Mouse (Mus musculus): ENCODE measurements at regions not wholly inside any gene's neighbourhood (a gene's known extent, or its start where the extent isn't known, plus 50 kb on each side); places are given as distances from the start of the nearest gene placed in this dataset.
A peak's percentile ranks its signal among the peaks of the same experiment; 100 is the strongest.

DNA sequence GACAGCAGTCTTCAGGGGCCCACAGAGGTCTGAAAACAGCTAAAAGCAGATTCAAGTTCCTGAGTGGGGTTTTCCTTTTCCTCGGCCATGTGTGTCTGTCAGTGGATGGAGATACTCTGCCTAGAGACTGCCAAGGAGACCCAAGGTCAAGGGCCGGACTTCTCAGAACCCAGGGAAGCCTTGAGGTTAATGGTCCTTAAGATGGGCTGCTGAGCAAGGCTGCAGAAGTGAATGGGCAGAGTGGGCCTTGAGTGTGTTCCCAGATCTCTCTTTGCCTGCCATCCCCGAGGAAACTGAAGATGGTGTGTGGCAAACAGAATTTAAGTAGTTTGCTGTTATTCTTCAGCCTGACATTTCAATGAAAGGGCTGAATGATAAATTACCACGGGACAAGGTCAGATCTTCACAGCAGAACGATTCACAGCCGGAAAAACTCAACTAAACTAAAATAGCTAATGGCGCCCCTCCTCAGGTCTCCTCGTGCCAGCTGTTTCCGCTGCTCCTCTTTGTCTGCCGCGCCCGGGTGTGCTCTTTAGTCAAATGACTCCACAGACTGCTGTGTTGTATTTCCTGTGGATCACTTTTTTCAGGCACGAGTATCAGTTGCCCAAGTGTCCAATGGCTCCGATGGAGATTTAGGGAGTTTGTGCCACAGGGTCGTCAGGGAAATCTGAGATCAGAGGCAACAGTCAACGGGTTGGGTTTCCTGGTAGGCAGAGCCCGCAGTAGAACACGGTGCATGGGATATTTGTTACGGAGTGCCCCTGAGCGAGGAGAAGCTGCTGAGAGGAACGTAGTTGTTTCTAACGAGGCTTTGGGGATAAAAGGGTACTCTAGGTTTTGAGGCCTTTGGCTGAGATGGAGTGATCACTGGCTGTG lies 93.5 kb upstream of the Tut7 start:
- DNase-seq (ENCODE audit: low spot score in 2 of 2) = no peak

DNA sequence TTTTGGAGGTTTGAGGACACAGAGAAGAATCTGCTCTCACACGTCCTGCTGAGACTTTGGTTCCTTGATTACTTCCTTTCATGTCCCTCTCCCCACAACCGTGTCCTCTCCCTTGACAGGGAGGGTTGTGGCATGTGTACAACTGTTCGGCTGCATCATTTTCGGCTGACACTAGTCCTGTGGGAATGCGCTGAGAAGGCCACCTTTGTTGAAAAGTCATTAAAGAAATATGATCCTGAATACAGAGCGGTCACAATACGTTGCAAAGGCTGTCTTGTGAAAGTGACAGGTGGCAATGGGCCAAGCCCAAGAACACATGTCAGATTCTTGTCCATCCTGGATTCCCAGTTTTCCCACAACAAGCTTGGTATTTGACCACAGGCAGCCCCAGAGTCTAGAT lies 92.8 kb upstream of the Tut7 start:
- no peak for DNase-seq (ENCODE audit: low spot score in 2 of 2)

DNA sequence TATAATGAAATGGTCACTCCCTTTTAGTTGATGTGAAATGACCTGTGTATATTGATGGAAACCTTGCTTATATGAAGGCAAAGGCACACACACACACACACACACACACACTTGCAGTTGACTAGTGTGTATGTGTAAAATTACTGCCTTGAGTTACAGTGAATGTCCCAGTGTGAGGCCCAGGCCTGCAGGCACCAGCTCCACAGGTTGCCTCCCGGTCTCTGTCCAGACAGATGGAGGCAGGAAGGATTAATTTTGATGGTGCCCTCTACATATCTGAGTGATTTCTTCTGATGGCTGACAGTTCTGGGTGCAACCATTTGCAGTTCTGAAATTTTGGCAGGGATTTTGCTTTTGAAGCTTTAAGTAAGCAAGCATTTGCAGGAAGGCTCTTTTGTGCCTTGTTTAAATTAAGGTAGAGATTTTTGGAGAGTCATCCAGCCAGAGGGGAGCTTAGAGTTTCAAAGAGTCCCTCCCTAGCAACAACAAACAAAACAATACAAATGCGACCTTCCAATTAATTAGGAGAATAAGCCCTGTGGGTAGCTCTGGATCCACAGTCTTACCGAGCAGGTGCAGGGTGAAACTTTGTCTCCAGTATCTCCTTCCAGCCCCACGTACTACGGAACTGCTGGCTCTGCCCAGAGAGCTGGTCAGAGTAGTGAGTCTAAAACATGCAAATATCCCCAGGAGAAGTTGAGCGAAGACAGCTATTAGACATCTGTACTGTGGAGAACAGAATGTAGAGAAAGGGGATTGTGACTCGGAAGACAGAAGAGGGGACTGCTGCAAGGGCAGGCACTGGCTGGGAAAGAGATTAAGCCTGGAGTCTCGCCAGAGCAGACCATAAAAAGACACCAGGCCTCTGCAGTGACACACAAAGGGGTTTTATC lies 87.5 kb upstream of the Tut7 start:
- no peak for DNase-seq (ENCODE audit: low spot score in 2 of 2)

DNA sequence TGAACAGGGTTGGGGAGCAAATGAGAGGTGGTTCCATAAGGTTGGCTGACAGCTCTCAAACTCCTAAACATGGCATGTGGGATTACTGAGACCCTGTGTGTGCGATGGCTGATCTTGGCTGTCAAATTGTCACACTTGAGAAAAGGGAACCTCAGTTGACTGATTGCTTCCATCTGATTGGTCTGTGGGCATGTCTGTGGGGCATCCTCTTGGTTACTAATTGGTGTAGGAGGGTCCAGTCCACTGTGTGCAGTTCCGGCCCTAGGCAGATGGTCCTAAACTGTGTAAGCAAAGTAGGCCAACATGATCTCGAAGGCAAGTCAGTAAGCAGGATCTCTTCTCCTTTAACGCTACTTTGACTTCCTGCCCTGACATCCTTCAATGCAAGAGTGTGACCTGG lies 86.5 kb upstream of the Tut7 start:
- DNase-seq (ENCODE audit: low spot score in 2 of 2) = no peak

DNA sequence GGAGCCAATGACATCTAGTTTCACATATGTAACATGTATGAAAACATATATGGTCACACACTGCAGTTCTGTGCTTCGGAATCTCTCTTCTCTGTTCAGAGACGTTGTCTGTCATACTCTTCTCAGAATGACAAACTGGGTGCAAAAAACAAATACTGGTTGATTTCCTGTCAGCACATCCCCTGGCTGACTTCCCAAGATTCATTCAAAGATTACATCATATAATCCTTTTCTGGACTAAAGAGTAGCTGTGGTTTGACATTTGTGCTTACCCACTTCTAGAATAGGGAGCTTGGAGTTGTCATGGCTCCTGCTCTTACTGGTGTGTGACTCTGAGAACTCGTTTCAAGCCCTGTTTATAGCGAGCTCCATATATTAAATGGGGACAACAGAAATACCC lies 85.8 kb upstream of the Tut7 start:
- no peak for DNase-seq (ENCODE audit: low spot score in 2 of 2)

DNA sequence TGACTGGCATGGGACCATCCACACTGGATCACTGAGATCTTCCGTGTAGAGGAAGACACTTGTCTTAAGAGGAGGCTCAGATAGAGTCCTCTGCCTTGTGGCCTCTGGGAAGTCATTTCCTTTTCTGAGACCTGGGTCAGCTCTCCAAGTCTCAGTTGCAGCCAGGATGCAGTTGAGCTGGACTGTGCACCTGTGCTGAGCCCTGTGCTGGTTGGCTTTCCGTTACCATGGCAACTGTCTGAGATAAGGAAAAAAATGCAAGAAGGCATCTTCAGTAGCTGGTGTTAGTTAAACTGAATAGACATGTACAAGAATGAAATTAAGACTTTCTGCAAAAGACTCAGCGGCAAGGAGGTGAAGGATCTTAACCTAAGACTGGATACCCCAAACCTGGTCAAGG lies 82.5 kb upstream of the Tut7 start:
- no peak for DNase-seq (ENCODE audit: low spot score in 2 of 2)

DNA sequence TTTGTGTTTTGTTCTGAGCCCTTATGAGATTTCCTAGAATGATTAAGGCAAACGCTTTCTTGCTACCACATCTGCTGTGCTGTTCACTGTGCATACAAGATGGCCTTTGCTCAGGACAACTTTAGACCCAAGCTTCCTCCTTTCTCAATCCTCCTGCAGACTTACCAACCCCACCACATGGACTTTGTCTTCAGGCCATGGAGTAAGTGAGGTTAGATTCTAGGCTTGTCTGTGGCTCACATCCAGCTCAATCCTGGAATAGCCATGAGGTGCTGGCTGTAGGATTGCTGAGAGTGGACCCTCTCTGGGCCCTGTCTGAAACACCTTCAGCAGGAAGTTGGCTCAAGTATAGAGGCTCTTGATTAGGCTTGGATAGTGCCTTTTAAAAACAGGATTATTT lies 81.5 kb upstream of the Tut7 start:
- no peak for DNase-seq (ENCODE audit: low spot score in 2 of 2)

DNA sequence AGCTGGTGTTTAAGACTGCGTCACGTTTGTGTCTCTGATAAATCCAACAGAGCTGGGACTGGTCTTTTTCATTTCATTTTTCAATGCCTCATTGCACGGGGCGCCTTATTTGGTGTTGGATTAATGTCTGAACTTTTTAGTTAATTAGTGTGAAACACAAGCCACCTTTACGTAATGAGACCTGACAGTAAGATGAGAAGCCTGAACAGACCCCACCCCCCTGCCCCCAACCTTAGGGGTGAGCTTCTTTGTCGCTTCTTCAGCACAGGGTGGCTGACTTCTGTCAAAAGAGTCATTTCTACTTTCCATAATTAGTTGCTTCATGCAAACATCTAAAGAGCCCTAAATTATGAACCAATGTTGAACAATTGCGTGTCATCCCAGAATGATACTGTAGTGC lies 76.6 kb upstream of the Tut7 start:
- DNase-seq (ENCODE audit: low spot score in 2 of 2) = no peak

DNA sequence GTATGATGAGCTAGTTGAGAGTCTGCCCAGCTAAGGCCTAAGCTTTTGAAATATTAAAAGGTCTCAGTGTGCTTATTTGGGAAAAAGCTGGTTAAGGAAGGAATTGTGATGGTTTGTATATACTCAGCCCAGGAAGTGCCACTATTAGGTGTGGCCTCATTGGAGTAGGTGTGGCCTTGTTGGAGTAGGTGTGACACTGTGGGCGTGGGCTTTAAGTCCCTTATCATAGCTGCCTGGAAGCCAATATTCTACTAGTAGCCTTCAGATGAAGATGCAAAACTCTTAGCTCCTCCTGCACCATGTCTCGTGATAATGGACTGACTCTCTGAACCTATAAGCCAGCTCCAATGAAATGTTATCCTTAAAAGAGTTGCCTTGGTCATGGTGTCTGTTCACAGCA lies 72.8 kb upstream of the Tut7 start:
- no peak for DNase-seq (ENCODE audit: low spot score in 2 of 2)

DNA sequence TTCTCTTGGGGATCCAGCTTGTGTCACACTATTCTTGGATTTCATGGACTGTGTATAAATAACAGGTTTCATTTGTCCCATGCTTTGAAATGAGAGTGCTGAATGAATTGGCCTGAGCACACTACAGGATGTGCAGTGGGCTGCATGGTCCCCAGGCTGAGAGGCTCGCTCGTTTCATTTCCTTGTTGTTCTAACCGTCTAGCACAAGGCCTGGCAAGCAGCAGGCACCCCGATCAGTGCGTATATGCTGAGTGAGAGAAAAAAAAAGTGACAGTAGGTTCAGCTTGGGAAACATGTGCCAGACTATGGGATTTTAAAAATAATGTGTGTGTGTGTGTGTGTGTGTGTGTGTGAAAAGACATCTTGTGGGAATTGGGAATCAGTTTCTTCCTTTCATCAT lies 71.1 kb upstream of the Tut7 start:
- no peak for DNase-seq (ENCODE audit: low spot score in 2 of 2)

DNA sequence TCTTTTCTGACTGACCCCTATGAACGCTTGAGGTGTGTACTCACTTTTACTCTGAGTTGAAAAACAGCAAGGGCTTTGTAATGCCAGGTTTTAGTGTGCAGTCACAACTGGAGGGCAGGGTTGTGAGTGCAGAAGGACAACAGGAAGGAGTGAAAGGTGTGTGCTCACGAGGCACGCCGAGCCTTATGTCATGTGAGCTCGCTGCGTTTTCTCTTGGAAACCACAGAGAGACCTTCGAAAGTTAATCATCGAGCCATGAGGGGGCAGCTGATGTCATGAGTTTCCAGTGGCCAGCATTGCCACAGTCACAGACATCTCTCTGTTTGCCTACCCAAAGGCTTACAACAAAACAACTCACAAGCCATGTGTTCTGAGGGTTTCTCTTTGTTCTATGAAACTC lies 70.0 kb upstream of the Tut7 start:
- DNase-seq (ENCODE audit: low spot score in 2 of 2) = no peak

DNA sequence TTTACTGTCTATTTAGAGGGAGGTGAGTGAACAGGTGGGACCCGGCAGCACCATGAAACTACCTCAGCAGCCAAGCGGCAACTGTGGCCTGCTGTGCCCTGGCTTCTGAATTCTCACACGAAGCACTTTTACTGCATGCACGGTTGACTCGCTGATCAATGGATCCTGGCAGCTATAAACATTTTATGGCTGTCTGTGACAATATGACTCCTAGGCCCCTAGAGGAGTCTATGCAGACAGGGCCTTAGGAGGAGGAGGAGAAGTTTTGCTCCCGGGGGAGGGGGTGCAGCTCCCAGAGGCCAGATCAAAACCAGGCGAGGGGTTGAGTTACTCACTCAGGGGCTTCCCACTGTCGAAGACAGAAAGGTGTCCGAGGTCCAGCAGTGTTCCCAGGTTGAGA lies 69.4 kb upstream of the Tut7 start:
- no peak for DNase-seq (ENCODE audit: low spot score in 2 of 2)

DNA sequence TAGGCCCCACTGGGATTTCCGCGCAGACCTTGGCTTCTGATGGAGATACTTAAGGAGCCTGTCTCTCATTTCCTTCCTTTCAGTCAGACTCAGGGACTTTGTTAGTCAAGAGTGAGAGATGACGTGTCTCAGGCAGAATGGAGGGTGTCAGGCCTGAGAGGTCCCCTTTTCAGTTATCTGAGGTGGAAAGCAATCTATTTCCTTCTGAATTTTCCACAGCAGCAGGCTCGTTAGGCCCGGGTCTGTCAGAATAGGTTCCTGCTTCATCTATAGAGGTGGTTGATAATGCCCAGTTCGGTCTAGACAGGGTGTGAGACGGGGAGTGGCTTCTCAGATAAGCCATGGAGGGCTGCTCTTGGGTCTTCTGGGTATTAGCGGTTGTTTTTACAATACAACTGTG lies 68.8 kb upstream of the Tut7 start:
- no peak for DNase-seq (ENCODE audit: low spot score in 2 of 2)

DNA sequence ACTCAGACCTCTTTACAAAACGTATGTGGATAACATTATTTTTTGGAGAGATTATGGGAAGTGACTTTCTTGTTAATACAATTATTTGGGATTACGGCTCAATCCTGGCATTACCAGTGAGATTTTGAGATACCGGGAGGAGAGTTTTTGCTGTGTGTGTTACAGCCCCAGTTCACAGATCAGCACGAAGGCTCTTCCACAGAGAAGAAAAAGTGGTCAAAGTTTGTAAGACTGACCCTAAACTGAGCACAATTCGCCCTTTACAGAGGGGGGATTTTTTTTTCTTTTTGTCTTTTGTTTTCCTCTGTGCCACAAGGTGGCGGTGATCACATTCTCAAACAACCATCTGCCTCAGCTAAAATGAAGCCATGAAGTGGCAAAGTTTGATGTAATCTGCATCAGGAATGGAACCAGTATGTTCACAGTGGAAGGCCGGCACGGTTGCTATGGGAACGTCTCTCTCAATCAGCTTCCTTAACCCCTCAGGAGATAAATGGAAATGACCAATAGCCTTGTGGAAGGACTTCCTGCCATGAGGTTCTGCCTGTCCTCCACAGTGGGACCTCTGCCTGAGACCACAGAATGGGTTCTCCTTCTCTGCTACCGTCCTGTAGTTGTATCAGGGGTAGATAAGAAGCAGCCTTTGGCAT lies 66.6 kb upstream of the Tut7 start:
- no peak for DNase-seq (ENCODE audit: low spot score in 2 of 2)

DNA sequence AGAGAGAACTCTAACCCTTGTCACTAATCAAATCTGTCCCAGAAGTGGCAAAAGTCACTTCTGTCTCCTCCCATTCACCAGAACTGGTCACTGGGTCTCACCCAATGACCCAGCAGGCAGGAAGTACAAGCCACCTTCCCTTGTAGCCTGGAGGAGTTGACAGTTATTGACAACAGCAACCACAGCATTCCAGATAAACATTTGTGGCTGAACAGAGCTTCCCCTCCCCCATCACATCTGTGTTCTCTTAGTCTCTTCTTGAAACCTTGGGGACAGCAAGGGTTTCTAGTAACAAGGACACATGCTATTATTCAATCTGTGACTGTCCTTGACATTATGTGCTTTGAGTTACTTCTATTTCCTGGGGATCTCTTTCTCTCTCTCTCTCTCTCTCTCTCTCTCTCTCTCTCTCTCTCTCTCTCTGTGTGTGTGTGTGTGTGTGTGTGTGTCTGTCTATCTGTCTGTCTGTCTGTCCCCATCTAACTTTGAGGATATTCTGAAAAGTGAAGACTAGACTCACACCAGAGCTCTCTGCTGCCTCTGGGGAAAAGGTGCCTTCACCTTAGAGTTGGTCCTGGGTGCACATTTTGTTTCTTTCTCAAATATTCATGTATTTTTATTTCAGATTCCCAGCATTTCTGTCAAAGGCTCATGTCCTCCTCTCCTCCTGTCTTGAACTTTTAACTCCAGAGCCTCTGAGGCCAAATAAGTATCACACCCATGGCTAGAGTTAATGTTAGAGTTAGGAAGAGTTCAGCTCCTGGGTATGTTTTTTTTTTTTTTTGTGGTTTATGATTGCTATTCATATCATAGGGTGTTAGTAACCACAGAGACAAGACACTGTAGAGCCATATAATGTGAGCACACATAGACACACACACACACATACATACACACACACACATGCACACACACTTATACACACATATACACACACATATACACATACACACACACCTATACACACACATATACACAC lies 65.4 kb upstream of the Tut7 start:
- no peak for DNase-seq (ENCODE audit: low spot score in 2 of 2)

DNA sequence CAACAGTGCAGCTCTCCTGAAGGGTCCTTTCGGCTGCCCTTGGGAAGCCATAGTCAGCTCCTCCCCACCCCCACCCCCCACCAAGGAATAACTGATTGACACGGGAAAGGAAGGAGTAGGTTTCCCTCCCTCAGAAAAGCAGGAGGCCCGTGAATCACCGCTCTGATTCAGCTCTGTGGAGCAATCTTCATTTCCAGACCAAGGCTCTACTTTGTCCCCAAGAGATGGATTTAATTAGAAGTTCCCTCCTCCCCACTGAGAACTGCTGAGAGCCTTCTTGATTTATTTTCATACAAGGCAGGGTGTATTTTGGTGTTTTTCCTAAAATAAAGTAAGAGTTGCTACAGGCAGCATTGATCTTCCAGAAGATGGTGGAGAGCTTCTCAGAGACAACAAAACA lies 64.4 kb upstream of the Tut7 start:
- no peak for DNase-seq (ENCODE audit: low spot score in 2 of 2)

DNA sequence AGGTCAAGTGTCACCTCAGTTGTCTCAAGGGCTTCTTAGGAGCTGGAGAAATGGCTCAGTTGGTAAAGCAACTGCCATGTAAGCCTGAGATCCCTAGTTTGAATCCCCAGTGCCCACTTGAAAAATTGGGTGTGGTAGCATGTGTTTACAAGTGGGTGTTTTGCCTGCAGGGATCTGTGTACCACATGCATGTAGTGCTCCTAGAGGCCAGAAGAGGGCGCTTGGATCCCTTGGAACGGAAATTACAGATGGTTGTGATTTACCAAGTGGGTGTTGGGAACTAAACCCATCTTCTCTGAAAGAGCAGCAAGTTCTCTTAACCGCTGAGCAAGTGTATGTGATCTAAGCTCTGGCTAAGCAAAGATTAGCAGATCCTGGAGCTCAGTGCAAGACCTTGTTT lies 63.6 kb upstream of the Tut7 start:
- DNase-seq (ENCODE audit: low spot score in 2 of 2) = no peak

DNA sequence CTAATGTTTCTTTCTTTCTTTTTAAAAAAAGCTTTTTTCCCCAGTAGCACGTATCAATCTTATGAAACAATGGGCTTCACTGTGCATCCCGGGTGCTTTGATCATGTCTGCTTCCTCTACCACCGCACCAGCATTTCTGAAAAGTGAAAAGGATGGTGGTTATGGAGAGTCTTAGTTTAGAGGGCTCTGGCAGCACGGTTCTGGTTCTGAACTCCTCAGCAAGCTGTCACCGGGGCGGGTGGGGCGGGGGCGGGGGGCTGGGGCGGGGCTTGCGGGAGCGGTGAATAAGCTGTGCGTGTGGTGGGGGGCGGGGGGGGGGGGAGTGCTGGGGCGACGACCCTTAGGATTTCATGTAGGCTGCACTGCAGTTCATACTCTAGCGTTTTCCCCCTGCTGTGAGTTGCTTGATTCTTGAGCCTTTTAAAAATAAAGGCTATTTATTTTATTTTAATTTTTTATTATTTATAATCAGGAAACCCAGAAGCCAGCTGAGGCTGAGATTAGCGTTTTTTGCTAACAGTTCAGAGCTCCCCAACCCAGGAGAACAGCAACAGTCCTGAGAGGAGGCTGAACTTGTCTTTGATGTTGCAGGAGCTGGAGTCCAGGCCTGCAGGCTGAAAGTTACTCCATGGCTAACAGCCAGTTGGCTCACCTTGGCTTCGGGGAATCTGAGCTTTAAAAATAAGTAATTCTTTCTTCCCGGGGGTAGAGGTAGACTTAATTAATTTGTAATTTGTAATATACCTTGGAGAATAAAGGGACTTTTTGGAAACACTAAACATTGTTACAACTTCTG lies 59.2 kb upstream of the Tut7 start:
- no peak for DNase-seq (ENCODE audit: low spot score in 2 of 2)

DNA sequence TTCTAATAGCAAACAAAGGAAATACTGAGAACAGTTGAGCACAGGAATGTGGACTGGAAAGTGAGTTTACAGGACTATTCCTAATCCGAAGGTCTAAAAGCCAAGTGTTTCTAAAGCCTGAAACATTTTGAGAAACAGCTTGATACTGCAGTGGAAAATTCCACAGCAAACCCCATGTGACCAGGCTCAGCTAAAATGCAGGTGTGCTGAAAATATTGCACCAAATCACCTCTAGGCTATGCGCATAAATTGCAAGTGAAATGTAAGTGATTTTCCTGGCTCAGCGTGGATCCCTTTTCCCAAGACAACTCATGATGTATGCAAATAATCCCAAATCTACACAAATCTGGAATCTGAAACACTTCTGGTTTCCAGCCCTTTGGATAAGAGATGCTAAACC lies 57.1 kb upstream of the Tut7 start:
- DNase-seq (ENCODE audit: low spot score in 2 of 2) = no peak

DNA sequence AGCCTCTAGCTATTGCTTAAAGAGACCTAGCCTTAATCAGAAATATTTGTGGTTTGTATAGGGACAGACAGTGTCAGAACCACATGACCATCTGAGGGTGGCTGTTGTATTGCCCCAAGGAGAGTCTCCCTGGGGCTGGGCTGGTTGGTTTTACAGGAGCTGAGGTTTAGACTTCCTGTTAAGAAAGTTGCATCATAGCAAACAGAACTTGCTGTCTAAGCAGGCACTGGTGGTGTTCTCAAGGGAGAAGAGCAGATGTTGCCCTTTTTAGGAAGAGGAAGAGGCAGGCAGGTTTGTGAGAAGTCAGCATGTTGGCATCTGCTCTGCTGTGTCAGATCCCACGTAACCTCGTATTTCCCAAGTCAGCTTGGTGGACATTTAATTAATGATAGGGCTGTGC lies 52.7 kb upstream of the Tut7 start:
- peak; percentile 12 to 27 for DNase-seq (ENCODE audit: low spot score in 2 of 2)
